Mouse (Mus musculus) cerebellum, adult 8-10 months (tissue): ENCODE measurements around the gene Pcsk4.

Source experiments
- DNase-seq: peaks from one replicate; pipeline ENCODE4 v3.0.0; 2022

The Pcsk4 gene

DNA sequence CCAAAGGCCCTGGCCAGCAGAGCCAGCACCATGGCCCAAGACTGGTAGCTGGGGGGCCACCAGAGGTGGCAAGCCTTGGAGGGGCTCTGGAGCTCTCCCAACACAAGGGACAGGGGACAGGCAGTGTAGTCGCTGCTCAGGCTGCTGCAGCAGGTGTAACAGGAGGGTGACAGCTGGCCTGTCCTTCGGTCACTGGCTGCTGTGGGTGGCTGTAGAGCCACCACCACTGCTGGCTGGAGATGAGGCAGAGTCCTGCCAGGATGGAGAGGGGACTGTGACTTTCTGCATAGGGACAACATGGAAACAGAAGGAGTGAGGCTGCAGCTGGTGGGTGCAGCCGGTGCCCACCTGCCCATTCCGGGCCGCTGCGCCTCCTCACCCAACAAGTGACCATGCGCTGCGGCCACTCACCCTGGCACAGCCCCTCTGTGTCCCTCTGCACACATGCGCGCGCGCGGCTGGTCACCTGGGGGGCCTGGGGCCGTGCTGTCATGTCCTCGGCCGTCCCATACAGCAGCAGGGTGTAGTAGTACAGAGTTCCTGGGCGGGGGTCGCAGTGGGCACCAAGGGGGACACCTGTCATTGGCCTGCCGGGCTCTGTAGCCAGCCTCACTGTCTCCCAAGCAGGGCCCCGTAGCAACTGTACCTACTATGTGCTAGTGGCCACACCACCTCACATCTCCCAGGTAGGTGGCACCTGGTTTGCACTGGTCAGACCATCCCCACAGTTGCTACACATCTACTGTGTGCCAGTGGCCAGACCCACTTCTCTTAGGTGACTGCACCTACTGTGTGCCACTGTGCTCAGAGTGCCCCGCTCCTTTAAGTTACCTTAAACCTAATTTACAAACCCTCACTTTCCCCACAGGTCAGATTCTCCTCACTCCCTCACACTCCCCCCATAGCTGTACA lies 7.4 kb downstream of the Pcsk4 start:
- peak; percentile 46 for DNase-seq

DNA sequence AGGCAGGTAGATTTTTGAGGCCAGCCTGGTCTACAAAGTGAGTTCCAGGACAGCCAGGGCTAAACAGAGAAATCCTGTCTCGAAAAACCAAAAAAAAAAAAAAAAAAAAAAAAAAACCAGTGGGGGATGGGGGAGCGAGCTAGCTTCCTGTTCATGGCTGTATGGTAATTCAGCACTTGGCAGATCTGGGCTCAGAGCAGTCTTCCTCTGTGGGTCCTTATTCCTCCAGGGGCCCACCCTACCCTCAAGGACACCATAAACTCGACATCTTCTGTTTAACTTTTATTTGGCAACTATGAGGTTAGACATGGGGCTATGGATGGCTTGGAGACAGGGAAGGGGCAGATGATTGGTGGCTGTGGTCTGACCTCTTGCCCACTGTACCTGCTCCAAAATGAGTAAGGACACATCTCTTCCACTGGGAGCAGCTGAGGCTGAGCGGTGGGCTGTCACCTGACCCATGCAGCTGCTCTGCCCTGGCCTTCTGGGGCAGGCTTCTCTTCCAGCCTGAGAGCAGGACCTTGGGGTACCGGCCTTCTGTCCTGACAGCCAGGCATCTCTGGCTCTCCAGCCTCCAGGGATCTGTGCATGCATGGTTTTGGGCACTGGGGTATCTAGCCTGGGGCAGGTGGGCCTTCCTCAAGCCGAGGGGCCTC lies 8.2 kb downstream of the Pcsk4 start:
- peak; percentile 38 for DNase-seq

DNA sequence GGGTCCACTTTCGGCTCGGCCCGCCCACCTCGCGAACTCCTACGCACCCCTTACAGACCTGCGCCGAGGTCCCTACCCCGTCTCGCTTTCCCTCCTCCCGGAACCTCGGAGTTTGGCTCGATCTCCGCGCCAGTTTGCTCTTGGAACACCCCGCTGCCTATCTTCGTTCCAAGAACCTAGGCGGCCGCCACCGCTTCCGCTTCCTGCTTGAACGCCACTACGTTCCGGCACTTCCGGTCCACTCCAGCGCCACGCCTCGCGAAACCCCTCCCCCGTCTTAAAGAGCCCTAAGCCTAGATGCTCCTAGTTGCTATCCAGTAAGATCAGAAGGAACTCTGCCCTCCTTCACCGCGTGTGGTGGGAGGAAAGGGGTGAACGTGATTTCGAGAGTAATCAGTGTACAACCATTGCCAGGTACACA lies 8.9 kb downstream of the Pcsk4 start, which contains the start of gene 2310011J03Rik:
Gene 2310011J03Rik, minus strand, starts transcription at position 198 of the 421 bp plus-strand sequence.
- DNase-seq: peak; percentile 86

DNA sequence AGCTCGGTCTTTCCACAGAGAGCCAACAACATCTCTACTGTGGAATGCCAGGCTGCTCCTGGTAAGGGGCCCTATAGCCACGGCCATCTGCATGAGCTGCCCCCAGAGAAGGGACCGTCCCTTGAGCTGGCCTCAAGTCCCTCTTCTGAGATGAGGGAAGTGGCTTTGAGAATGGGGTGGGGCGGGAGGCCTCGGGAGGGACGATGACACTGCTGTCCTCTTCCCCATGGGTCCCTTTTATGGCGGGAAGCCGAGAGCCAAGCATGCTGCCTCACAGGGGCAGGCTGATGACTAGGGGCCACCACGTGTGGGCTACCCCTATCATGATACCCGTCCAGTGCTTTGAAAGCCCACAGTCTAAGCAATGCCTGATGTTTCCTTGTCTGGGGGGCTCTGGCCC lies 12.3 kb downstream of the Pcsk4 start:
- no peak for DNase-seq

DNA sequence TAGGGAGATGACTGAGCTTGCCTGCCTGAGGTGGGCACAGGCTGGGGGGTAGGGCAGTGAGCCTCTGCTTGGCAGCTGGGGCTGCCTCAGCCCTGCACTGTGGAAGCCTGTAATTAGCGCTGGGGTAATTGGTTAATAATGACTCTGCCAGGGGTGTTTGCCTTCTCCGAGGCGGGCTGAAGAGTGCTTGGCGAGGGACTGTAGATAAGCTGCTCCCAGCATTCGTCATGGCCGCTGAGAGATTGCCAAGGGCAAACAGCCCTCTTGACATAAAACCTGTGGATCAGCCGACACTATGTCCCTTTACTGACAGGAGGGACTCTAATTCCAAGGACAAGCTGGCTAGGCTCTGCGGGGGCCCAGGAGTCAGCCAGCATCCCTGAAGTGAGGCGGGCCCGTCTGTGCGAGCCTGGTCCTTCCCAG lies 12.9 kb downstream of the Pcsk4 start:
- peak; percentile 34 for DNase-seq

DNA sequence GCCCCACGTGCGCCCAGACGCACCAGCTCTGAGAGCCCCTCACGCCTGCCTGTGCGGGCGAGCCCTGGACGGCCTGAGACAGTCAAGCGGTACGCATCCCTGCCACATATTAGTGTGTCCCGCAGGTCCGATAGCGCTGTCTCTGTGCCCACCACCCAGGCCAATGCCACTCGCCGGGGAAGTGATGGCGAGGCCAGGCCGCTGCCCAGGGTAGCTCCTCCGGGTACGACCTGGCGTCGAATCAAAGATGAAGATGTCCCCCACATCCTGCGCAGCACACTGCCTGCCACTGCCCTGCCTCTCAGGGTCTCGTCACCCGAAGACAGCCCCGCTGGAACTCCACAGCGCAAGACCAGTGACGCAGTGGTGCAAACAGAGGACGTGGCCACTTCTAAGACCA lies 14.0 kb downstream of the Pcsk4 start:
- DNase-seq: peak; percentile 25

DNA sequence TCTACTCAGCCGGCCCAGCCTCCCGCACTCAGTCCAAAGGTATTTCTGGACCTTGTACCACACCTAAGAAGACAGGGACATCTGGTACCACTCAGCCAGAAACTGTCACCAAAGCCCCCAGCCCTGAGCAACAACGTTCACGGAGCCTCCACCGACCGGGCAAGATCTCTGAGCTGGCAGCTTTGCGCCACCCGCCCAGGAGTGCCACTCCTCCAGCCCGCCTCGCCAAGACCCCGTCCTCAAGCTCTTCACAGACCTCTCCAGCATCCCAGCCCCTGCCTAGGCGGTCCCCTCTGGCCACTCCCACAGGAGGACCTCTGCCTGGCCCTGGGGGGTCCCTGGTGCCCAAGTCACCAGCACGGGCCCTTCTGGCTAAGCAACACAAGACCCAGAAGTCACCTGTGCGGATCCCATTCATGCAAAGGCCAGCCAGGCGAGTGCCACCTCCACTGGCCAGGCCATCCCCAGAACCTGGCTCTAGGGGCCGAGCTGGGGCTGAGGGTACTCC lies 14.8 kb downstream of the Pcsk4 start:
- peak; percentile 28 for DNase-seq

DNA sequence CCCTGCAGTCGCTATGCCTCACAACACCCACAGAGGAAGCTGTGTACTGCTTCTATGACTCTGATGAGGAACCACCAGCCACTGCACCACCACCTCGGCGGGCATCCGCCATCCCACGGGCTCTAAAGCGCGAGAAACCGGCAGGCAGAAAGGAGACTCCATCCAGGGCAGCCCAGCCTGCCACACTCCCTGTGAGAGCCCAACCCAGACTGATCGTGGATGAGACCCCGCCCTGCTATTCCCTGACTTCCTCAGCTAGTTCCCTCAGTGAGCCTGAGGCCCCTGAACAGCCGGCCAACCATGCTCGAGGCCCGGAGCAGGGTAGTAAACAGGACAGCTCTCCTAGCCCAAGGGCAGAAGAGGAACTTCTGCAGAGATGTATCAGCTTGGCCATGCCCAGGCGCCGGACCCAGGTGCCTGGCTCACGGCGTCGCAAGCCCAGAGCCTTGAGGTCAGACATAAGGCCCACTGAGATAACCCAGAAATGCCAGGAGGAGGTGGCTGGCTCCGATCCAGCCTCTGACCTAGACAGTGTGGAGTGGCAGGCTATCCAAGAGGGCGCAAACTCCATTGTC lies 15.6 kb downstream of the Pcsk4 start:
- DNase-seq: peak; percentile 62

DNA sequence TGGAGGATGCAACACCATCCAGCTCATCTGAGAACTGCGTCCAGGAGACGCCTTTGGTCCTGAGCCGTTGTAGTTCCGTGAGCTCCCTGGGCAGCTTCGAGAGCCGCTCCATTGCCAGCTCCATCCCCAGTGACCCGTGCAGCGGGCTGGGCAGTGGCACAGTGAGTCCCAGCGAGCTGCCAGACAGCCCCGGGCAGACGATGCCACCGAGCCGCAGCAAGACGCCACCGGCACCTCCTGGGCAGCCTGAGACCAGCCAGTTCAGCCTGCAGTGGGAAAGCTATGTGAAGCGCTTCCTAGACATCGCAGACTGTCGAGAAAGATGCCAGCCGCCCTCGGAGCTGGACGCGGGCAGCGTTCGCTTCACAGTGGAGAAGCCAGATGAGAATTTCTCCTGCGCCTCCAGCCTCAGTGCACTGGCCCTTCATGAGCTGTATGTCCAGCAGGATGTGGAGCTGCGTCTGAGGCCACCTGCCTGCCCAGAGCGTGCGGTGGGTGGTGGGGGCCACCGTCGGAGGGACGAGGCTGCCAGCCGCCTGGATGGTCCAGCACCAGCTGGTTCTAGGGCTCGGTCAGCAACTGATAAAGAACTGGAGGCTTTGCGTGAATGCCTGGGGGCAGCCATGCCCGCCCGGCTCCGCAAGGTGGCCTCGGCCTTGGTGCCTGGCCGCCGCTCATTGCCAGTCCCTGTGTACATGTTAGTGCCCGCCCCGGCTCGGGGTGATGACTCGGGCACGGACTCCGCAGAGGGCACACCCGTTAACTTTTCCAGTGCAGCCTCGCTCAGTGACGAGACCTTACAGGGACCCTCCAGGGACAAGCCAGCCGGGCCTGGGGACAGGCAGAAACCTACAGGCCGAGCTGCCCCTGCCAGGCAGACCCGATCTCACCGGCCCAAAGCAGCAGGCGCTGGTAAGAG lies 16.5 kb downstream of the Pcsk4 start:
- DNase-seq: peak; percentile 55

DNA sequence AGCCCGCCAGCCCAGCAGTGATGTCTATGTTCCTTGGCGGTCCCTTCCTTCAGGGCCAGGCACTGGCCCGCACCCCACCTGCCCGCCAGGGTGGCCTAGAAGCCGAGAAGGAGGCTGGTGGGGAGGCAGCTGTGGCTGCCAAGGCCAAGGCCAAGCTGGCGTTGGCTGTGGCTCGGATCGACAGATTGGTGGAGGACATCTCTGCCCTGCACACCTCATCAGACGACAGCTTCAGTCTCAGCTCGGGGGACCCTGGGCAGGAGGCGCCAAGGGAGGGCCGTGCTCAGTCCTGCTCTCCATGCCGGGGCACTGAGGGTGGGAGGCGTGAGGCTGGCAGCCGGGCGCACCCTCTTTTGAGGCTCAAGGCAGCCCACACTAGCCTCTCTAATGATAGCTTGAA lies 17.7 kb downstream of the Pcsk4 start:
- peak; percentile 48 for DNase-seq

DNA sequence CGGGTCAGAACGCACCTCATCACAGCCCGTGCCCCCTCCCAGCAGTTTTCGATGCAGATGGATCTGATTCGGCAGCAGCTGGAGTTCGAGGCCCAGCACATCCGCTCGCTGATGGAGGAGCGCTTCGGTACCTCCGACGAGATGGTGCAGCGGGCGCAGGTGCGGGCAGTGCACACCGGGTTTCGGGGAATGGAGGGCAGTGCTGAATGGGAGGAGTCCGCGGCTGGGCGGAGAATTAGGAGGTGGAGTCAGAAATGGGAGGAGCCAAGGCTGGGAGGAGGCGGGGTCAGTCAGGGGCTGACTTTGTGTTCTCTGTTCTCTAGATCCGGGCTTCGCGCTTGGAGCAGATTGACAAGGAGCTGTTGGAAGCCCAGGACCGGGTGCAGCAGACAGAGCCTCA lies 24.4 kb downstream of the Pcsk4 start:
- no peak for DNase-seq

DNA sequence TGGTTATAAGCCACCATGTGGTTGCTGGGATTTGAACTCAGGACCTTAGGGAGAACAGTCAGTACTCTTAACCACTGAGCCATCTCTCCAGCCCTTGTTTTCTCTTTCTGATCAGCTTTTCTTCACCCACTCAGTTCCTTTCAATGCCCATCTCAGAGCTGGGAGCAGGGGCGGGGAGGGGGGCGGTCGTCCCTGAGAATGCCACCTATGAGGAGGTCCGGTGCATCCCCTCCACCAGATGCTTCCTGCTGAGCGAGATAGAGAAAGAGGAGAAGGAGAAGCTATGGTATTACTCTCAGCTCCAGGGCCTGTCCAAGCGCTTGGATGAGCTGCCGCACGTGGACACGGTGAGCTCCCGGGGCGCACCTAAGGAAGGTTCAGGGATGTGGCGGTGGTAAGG lies 24.8 kb downstream of the Pcsk4 start:
- no peak for DNase-seq

DNA sequence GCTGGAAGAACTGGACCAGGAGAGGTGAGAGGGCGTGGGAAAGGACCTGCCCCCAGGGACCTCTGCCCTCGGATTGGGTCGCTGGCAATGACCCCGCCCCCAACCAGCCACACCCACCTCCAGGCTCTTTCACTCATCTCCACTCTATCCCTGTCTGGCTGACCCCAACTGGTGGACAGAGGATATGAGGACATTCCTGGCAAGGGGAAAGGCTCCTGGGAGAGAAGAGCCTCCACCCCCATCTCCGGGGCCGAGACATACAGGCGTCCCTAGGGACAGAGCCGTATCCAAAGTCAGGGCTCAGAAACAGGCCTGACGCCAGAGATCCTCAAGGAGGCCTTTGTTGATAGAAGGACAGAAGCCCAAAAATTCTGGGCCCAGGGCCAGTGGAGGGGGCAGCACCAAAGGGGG lies 26.8 kb downstream of the Pcsk4 start:
- no peak for DNase-seq

DNA sequence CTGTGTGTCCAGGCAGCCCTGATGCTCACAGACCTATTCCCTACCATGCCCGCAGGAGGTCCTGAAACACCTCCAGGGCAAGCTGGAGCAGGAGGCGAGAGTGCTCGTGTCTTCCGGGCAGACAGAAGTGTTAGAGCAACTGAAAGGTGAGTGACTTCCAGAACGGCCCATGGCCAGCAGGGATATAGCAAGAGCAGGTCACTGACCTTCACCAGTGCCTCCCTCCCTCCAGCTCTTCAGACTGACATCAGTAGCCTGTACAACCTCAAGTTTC lies 27.3 kb downstream of the Pcsk4 start:
- DNase-seq: no peak

DNA sequence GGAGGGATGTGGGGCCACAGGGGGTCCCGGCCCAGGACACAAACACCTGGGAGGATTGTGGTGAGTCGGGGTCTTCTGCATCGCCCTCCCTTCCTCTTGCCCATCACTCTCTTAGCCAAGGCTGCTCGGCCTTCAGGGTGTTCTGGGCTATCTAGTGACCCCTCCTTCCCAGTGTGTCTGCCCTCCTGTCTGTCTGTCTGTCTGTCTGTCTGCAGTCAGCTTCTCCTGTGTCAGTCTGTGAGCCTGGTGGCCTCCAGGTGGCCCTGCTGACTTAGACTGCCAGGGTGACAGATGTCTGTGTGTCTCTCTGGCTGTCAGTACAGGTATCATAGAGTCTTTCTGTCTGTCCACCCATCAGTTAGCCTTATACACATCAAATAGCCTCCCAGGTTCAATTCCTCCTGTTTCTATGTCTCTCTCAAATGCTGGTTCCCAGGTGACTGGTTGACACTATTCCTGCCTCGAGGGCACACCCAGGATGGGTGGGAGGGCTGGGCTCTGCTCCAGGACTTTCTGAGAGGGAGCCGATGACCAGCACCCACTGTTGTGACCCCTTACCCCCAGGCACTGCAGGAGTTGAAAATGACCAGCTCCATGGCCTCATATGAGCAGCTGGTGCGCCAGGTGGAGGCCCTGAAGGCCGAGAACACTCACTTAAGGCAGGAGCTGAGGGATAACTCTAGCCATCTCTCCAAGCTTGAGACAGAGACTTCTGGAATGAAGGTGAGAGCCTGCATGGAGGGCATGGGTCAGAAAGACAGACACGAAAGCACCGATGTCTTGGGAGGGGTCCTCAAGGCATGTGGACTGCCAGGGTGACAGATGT lies 27.8 kb downstream of the Pcsk4 start:
- no peak for DNase-seq

DNA sequence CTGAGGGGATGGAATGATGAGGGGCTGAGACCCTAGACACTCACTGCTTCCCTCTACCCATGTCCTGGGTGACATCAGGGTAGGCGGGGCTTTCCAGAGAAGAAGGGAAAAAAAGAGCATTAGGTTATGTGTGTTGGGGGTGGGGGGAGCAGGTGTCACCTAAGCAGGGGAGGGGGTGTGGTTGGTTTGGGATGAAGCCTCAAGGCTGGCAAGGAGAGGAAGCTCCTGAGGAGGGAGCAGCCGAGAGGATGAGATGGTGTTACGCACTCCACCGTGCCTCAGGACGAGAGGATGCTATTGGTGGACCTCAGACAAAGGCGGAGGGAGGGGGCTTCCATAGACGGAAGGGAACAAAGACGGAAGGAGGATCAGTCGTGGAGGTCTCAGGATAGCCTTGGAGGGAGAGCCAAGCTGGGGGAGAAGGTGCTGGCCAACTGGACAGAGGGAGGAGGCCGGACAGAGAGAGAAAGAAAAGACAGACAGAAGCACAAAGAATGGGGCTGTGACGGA lies 28.6 kb downstream of the Pcsk4 start:
- DNase-seq: no peak

DNA sequence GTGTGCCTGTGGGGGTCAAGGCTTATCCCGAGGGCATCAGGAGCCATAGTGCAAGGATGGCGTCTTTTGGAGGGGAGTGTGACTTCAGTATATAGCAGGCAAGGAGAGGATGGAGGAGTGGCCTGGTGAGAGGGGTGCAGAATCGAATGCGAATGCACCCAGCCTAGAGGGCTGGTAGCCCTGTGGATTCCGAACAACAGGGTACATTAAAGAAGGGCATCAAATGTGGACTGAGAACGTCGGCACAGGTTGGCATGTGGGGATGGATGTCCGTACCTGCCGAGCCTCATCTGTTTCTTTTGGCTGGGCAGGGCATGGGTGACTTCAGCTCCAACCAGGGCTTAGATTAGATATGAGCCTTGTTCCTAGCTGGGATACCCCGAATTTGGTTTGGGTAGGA lies 29.5 kb downstream of the Pcsk4 start:
- DNase-seq: no peak

DNA sequence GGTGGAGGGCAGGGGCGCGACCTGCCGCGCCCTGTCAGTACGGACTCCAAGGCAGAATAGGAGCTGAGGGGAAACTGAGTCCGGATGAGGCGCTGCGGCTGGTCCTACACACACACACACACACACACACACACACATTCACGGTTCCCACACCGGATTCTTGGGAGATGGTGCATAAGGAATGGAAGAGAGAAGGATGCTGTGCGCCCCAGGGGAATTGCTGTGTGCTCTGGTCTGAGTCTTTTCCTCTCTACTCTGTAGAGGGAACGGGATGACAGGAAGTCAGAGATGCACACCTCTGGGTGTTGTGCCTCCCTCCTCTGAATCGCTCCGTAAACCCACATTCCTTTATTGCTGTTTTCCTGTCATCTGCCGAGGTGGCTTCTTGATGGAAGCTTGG lies 30.0 kb downstream of the Pcsk4 start:
- DNase-seq: no peak

DNA sequence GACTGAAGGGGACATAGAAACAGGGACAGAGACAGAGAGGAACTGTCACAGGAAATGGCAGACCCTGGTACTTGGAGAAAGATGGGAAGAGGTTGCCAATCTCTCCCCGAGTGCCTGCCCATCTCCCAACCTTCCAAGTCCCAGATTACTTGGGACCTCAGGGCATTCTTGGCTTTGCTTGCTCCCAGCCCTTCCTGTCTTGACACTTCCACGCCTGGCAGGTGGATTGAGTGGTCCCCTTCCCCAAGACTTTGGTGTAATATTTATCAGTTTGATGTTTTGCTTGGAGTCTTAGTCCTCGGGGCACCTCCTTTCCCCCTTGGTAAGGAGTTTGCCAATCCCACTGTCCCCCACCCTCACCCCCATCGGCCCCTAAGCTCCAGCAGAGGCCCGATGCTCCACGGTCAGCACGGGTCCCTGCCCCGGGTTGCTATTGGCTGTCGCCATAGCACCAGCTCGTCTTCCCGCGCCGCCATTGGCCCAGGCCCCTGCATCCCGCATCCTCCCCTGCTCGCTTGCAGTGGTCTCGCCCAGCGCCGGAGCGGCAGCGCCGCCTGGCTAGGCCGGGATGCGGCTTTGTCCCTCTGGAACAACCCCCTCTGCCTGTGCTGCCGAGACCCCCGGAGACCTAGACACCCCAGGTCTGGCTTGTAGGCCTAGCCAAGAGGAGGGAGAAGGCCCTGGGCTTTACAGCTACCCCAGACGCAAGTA lies 30.6 kb downstream of the Pcsk4 start:
- DNase-seq: peak; percentile 91

DNA sequence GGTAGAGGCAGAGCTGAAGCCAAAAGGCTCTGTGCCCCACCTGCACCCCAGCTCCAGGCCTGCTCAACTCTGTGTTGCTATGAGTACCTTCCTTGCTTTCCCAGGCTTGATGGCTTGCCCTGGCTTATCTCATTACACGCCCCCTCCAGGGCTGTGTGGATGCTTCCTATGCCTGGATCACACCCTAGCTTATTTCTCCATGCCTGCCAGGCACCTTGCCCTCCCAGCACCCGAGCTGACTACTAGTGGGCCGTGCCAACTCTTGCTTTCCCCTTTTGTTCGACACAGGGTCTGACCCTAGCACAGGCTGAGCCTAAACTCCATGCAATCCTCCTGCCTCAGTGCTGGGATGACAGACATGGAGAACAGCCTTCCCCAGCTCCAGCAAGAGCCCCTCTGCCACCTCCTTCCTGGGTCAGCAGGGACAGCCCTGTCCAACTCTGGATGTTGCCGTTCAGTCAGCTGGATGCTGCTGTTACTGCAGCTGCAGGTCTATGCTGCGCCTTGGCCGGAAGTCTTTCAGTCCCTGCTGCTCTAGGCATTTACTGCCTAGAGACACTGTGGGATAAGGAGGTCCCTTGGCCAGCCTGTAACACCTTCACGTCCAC lies 31.7 kb downstream of the Pcsk4 start:
- no peak for DNase-seq

DNA sequence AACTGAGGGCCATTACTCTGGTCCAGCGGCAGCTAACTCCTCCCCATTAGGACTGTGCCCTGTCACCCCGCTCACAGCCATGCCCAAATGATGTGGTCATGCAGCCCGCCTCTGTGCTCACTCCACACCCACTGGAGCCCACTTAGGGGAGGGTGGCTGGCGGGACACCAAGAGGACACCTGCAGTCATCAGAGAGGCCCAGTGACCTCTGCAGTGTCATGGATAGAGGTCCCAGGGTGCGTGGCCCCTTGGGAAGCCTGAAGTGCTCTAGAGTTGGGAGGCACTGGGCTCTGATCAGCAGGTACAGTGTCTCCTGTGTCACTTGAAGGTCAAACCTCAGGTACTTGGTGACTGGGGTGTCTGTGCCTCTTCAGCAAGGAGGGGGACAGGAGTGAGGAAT lies 32.5 kb downstream of the Pcsk4 start:
- no peak for DNase-seq
